Mouse (Mus musculus) forebrain, embryonic 12.5 days (tissue): ENCODE data around the gene Rpp14. TPM values are rescaled to one million over a fixed set of nuclear protein-coding genes. Genes with fewer than 3 reads are reported as not detected.
A peak's percentile ranks its signal among the peaks of the same experiment; 100 is the strongest.

ENCODE experiments used
- ATAC-seq: fragments of 200-750 bp; cut with Nextera tagmentation; 2 replicates; pipeline ENCODE4 v1.8.0; 2017; ENCODE audit warnings: moderate TSS enrichment; ENCODE audit not compliant: low FRiP score
- H3K27ac ChIP-seq: fragments of 300-500 bp; sonication (generic); 2 replicates; pipeline ENCODE4 v1.5.1; 2016; ENCODE audit warnings: mild to moderate bottlenecking
- H3K27me3 ChIP-seq: fragments of 300-500 bp; sonication (generic); 2 replicates; pipeline ENCODE4 v1.6.1; 2016; ENCODE audit warnings: mild to moderate bottlenecking
- H3K36me3 ChIP-seq: fragments of 300-500 bp; sonication (generic); replicated peaks from 2 replicates; pipeline ENCODE4 v1.6.1; 2016; ENCODE audit warnings: mild to moderate bottlenecking
- H3K4me1 ChIP-seq: fragments of 300-500 bp; sonication (generic); 2 replicates; pipeline ENCODE4 v1.6.1; 2016
- H3K4me2 ChIP-seq: fragments of 300-500 bp; sonication (generic); 2 replicates; pipeline ENCODE4 v1.6.1; 2016; ENCODE audit warnings: mild to moderate bottlenecking, moderate library complexity
- H3K4me3 ChIP-seq: fragments of 300-500 bp; sonication (generic); replicated peaks from 2 replicates; pipeline ENCODE4 v1.5.1; 2016; ENCODE audit warnings: mild to moderate bottlenecking
- H3K9ac ChIP-seq: fragments of 300-500 bp; sonication (generic); 2 replicates; pipeline ENCODE4 v1.6.1; 2016; ENCODE audit warnings: mild to moderate bottlenecking
- H3K9me3 ChIP-seq: fragments of 300-500 bp; sonication (generic); 2 replicates; pipeline ENCODE4 v1.6.1; 2016
- WGBS: fragments of 180-500 bp; shearing (Covaris S2); methylation state at CpG from one replicate; pipeline ENCODE4 v1.1.7; 2016; 5-methylcytosine and 5-hydroxymethylcytosine counted together
- polyA plus RNA-seq: library from polyadenylated mRNA; unstranded; fragments of >200 nt; fragmentation: Nextera tagmentation; extraction: Ambion mirVana; gene quantifications from 2 replicates; pipeline ENCODE4 v1.2.1, GENCODE M21; 2016

Gene Rpp14
- 53.3 and 53.6 TPM in 2 replicates for polyA plus RNA-seq

DNA sequence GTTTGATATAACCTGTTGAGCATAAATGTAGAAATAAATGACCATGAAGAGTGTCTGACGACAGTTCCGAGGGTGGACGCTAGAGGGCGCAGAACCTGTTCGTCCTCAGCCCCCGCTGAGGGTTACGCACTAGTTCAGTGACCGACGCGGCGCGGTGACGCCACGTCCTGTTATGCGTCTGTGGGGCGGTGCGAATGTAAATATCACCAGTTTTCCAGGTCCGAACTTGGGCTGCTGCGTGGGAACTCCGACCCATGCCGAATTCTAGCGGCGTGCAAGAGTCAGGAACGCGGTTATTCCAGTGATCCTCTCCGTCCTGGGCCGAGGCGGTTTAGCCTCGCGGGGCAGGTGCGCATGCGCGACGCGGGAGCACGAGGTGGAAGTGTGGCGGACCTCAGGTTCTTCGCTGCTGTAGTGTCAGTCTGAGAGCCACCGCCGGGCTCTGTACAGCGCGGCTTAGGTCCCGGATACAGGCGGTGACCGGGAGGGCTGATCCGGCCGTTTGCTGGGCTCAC is at the start of gene Rpp14:
TSS of gene Rpp14 (plus strand) at position 203 of the 515 bp plus-strand sequence.
- Histone ChIP-seq H3K9ac (peak within 1 kb of the TSS; percentile 74), H3K36me3 (peaks cover 13% of the 10 kb centered on the region), H3K27ac (peak within 1 kb of the TSS; percentile 91), H3K4me3 (peak within 1 kb of the TSS; percentile 69), H3K4me1 (peaks cover 15% of the 10 kb centered on the region), H3K27me3 (no peaks in the 10 kb centered on the region), H3K4me2 (peak within 1 kb of the TSS; percentile 83), H3K9me3 (no peaks in the 10 kb centered on the region)
- peak; percentile 96 for ATAC-seq
- WGBS = under 1% methylated on average over 47 of the region's 47 CpGs

DNA sequence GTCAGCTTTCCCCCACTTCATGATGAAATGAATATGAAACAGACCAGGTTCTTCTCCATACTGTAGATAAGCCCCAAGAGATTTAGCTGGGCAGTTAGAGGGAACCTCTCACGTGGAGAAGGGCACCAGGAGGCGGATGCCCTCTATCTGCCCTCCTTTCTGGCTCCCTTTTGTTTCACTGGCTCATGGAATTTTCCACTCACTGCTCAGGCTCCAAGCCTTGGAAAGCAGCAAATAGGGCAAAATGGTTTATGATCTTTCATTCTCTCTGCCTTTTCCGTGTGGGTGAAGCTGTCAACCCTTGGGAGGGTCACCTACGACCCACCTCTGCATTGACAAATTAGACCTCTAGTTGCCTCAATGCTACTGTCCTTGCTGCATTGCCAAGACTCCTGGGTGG is 49.6 kb upstream of the Rpp14 start:
- WGBS = 48% methylated on average over 4 of the region's 4 CpGs
- H3K4me2 ChIP-seq = no peak overlapping the region
- no peak overlapping the region for H3K27ac ChIP-seq
- H3K4me1 ChIP-seq = peaks cover 11% of the 10 kb centered on the region
- ATAC-seq = no peak
- H3K36me3 ChIP-seq = no peaks in the 10 kb centered on the region
- H3K4me3 ChIP-seq = no peak overlapping the region
- no peak overlapping the region for H3K9ac ChIP-seq
- H3K9me3 ChIP-seq = no peaks in the 10 kb centered on the region
- no peaks in the 10 kb centered on the region for H3K27me3 ChIP-seq

DNA sequence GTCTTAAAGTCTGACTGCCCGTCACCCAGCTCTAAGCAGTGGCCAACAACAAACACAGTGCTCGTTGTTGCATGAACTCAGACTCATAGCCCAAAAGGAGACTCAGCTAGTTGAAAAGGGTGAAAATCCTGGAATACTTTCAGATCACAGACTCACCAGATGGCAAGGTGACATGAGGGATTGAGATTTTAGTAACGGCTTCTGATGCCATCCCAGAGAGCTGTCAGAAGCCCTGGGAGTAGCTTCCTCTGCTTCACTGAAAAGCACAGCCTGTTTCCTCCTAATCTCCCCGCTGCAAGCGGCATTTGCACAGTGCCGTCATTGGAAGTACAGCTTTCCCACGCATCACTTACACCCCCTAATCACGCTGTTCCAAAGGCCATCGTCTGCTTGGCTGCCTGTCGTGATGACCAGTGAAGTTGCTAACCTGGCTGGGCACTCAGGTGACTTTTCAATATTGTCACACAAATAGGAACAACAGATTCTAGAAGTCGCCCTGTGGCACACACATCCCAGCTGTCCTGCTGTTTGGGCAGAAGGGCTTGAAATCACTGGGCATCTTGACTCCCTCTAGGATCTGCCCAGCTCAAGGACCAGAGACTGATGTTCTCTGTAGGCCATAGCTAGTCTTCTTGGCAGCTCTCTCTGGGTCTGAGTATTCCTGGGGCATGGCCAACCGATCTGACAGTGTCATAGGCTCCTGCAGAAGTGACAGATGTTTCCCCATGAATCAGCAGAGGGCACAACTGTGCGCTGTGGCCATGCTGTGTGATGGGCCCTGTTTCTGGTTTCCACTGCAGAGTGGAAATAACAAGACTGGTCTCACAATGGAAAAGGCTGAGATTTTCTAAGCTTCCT is 47.9 kb upstream of the Rpp14 start:
- H3K4me1 ChIP-seq = peaks cover 11% of the 10 kb centered on the region
- no peaks in the 10 kb centered on the region for H3K9me3 ChIP-seq
- no peaks in the 10 kb centered on the region for H3K36me3 ChIP-seq
- H3K27me3 ChIP-seq = no peaks in the 10 kb centered on the region
- no peak overlapping the region for H3K4me3 ChIP-seq
- no peak overlapping the region for H3K9ac ChIP-seq
- no peak overlapping the region for H3K27ac ChIP-seq
- no peak overlapping the region for H3K4me2 ChIP-seq
- no peak for ATAC-seq
- 52% methylated on average over 13 of the region's 13 CpGs for whole genome bisulfite sequencing

DNA sequence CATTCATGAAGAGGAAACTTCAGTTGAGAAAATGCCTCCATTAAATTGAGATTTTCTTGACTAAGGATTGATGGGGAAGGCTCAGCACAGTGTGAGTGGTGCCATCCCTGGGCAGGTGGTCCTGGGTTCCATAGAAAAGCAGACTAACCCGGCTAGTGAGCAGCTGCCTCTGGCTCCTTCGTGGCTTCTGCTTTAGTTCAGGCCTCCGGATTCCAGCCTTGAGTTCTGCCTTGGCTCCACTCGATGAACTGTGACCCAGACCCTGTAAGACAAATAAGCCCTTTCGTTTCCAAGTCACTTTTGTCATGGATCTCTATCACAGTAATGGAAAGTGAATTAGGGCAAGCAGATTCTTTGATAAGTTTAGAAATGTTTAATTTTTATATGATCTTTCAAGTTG is 45.6 kb upstream of the Rpp14 start:
- 75% methylated on average over 5 of the region's 5 CpGs for WGBS
- no peaks in the 10 kb centered on the region for H3K9me3 ChIP-seq
- H3K27me3 ChIP-seq = no peaks in the 10 kb centered on the region
- peaks cover 11% of the 10 kb centered on the region for H3K4me1 ChIP-seq
- H3K27ac ChIP-seq = no peak overlapping the region
- H3K4me3 ChIP-seq = no peak overlapping the region
- H3K9ac ChIP-seq = no peak overlapping the region
- no peak overlapping the region for H3K4me2 ChIP-seq
- H3K36me3 ChIP-seq = no peaks in the 10 kb centered on the region
- ATAC-seq = no peak

DNA sequence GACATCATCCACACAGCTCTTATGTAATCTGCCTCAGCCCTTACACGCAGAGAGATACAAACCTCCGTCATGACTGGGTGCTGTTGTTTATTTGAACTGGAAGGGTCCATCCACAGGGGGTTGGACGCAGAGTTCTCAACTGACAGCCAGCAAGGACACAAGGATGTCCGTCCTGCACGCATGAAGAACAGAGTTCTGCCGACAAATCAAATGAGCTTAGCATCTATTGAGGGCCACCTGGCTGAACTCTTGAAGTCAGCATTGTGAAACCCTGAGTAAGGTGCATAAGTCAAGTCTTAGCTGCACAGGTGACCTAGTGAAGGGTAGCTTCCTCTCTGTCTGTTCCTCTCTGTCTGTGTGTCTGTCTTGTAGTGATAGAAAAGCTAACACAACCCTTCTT is 44.2 kb upstream of the Rpp14 start:
- Histone ChIP-seq H3K9me3 (no peaks in the 10 kb centered on the region), H3K4me3 (no peak overlapping the region), H3K27ac (no peak overlapping the region), H3K27me3 (no peaks in the 10 kb centered on the region), H3K9ac (no peak overlapping the region), H3K4me1 (peaks cover 9% of the 10 kb centered on the region), H3K4me2 (no peak overlapping the region), H3K36me3 (no peaks in the 10 kb centered on the region)
- WGBS = 92% methylated on average over 6 of the region's 6 CpGs
- no peak for ATAC-seq

DNA sequence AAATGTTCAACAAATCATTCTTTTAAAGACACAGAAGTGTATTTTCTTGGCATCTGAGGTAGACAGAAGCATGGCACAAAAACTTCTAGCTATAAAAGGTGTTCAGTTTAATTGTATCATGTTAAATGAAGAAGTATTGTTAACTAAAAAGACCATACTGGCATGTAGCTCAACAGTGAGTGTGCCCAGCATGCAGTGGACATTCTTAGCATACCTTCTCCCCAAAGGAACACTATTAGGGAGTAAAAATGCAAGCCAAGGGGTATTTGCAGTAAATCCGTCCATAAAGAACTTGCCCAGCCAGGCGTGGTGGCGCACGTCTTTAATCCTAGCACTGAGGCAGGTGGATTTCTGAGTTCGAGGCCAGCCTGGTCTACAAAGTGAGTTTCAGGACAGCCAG is 43.8 kb upstream of the Rpp14 start:
- H3K4me1 ChIP-seq = peaks cover 9% of the 10 kb centered on the region
- ATAC-seq = no peak
- H3K9ac ChIP-seq = no peak overlapping the region
- no peak overlapping the region for H3K4me2 ChIP-seq
- H3K4me3 ChIP-seq = no peak overlapping the region
- no peaks in the 10 kb centered on the region for H3K27me3 ChIP-seq
- no peak overlapping the region for H3K27ac ChIP-seq
- no peaks in the 10 kb centered on the region for H3K36me3 ChIP-seq
- 67% methylated on average over 5 of the region's 5 CpGs for WGBS
- H3K9me3 ChIP-seq = no peaks in the 10 kb centered on the region

DNA sequence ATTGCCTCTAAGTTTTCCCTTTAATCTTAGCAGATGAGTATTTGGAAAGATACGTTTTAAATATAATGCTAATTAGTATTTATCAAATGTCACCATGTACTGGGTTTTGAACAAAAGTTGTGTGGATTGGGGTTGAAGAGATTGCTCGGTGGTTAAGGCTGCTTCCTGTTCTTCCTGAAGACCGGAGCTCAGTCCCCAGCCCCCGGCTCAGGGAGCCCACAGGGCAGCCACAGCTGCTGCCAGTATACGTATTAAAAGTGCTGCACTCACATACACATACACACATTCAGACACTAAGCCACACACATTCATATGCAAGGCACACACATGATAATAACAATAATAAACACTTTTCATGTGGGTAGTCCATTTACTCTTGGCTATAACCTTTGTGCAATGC is 42.0 kb upstream of the Rpp14 start:
- H3K4me1 ChIP-seq = no peaks in the 10 kb centered on the region
- no peak for ATAC-seq
- peaks cover 5% of the 10 kb centered on the region; the same call in 1 of the 2 replicates for H3K36me3 ChIP-seq
- 88% methylated on average over 5 of the region's 5 CpGs for WGBS
- H3K4me2 ChIP-seq = no peak overlapping the region
- no peak overlapping the region for H3K9ac ChIP-seq
- no peaks in the 10 kb centered on the region for H3K9me3 ChIP-seq
- H3K27me3 ChIP-seq = no peaks in the 10 kb centered on the region
- H3K27ac ChIP-seq = no peak overlapping the region
- no peak overlapping the region for H3K4me3 ChIP-seq

DNA sequence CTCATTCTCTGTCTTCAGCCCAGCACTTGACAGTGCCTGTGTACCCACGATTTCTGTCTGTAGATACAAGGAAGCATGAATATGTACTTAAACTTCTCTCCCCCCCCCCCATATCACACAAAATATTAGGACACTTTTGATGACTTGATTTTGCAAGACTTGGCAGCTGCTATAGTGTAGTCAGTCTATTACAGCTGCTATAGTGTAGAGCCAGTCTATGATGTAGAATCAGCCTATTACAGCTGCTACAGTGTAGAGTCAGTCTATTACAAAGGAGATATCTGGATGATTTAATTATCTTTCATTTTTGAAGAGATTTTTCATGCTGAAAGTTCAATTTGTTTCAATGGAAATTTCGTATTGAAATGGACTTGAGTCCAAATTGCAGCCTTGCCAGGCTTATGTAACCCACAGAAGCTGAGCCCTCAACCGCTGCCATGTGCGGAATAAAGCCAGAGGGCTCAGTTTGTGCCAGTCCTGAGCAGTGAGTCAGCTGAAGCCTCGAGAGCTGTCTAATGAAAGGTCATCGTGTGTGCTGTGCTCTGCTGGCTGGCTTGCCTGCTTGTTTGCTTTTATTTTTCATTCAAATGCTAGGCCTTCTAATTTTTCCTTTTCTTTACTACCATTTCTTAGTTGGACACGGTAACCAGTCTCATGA is 41.2 kb upstream of the Rpp14 start:
- Histone ChIP-seq H3K9me3 (no peaks in the 10 kb centered on the region), H3K4me1 (no peaks in the 10 kb centered on the region), H3K27me3 (no peaks in the 10 kb centered on the region), H3K36me3 (peaks cover 8% of the 10 kb centered on the region; the same call in 1 of the 2 replicates), H3K9ac (no peak overlapping the region), H3K4me3 (no peak overlapping the region), H3K4me2 (no peak overlapping the region), H3K27ac (no peak overlapping the region)
- no peak for ATAC-seq
- 86% methylated on average over 7 of the region's 7 CpGs for WGBS

DNA sequence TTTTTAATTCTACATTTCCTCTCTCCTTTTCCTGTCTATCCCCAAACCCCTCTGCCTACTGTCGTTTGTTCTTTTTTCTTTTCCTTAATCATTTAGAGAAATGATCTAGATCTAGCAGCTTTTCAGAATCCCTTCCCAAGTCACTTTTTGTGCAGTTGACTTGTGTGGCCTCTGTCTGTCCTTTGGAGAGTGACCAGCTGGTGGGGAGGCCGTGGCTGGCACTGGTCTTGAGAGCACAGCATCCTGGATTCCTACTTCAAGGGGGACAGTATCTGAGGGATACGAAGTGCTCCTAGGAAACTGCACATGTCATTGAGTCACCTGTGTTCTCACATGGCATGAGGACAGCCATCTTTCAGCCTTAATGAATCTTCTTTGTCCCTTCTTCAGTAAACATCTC is 40.0 kb upstream of the Rpp14 start:
- 81% methylated on average over 3 of the region's 3 CpGs for WGBS
- no peak overlapping the region for H3K27ac ChIP-seq
- H3K4me2 ChIP-seq = no peak overlapping the region
- no peaks in the 10 kb centered on the region for H3K4me1 ChIP-seq
- no peaks in the 10 kb centered on the region for H3K27me3 ChIP-seq
- H3K4me3 ChIP-seq = no peak overlapping the region
- peaks cover 10% of the 10 kb centered on the region; the same call in 1 of the 2 replicates for H3K36me3 ChIP-seq
- no peak overlapping the region for H3K9ac ChIP-seq
- ATAC-seq = no peak
- H3K9me3 ChIP-seq = no peaks in the 10 kb centered on the region

DNA sequence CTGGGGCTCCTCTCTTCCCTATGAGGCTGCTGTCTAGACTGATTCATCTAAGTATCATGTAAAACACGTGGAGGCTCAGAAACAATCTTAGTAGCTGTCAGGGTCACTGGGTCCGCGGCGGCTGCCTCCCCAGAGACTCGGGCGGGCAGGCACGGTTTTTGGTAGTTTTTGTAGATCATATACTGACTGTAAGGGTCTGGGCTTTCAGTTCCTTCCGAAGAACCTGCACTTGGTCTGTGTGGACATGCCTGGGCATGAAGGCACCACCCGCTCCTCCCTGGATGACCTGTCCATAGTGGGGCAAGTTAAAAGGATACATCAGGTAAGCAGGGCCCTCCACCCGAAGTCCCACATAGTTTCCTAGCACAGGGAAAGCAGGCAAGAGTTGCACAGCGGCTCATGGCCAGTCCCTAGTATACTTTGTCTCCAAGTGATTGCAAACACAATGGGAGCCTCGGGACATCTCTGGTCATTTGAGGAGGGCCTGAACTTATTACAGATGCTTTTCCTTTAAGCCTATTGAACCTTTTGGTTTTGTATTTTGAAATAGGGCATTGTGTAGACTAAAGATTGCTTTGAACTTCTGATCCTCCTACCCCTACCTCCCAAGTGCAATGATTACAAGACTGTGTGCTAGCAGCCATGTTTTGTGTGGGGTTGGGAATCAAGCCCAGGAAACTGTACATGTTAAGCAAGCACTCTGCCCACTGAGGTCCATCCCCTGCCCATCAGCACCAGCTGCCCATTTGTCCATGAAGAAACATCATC is 39.1 kb upstream of the Rpp14 start:
- WGBS = 88% methylated on average over 12 of the region's 12 CpGs

DNA sequence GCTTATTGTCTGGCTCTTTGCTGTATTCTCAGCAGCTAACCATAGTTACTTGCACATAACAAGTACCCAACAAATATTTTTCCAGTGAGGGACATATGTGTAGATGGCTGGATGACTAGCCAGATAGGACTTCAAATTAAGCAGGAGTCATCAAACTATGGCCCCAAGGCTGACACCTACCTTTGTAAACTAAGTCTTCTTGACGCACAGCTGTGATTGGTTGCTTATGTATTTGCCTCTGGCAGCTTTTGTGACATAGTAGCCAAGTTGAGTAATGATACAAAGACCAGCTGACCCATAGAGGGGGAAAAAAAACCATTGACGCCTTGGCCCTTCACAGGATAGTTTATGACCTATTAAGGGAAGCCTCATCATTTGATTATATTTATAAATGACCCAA is 38.0 kb upstream of the Rpp14 start:
- H3K4me2 ChIP-seq = no peak overlapping the region
- ATAC-seq = no peak
- H3K9ac ChIP-seq = no peak overlapping the region
- peaks cover 15% of the 10 kb centered on the region for H3K36me3 ChIP-seq
- no peaks in the 10 kb centered on the region for H3K27me3 ChIP-seq
- H3K9me3 ChIP-seq = no peaks in the 10 kb centered on the region
- H3K27ac ChIP-seq = no peak overlapping the region
- H3K4me3 ChIP-seq = no peak overlapping the region
- no peaks in the 10 kb centered on the region for H3K4me1 ChIP-seq
- 90% methylated on average over 2 of the region's 2 CpGs for WGBS

More for the DNA sequence above, 39.1 kb upstream of the Rpp14 start:
- no peaks in the 10 kb centered on the region for H3K9me3 ChIP-seq
- ATAC-seq = no peak
- no peak overlapping the region for H3K4me2 ChIP-seq
- no peaks in the 10 kb centered on the region for H3K27me3 ChIP-seq
- no peak overlapping the region for H3K27ac ChIP-seq
- H3K36me3 ChIP-seq = peaks cover 15% of the 10 kb centered on the region
- no peak overlapping the region for H3K4me3 ChIP-seq
- no peaks in the 10 kb centered on the region for H3K4me1 ChIP-seq
- no peak overlapping the region for H3K9ac ChIP-seq

DNA sequence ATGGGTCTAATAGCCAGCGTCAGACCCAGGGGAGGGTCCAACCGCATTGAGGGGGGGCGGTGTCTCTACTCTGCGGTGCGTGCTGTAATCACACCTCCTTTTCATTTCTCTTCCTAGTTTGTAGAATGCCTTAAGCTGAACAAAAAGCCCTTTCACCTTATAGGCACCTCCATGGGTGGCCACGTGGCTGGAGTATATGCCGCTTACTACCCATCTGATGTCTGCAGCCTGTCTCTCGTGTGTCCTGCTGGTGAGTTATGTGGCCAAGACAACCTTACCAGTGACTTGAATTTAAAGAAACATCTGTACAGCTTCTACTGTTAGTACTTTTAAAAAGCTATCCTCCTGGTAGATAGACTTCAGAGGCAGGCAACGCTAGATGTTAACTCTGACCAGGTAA is 37.6 kb upstream of the Rpp14 start:
- no peak overlapping the region for H3K4me2 ChIP-seq
- no peaks in the 10 kb centered on the region for H3K27me3 ChIP-seq
- H3K4me1 ChIP-seq = no peaks in the 10 kb centered on the region
- H3K36me3 ChIP-seq = peaks cover 20% of the 10 kb centered on the region
- no peak overlapping the region for H3K27ac ChIP-seq
- no peaks in the 10 kb centered on the region for H3K9me3 ChIP-seq
- WGBS = 92% methylated on average over 9 of the region's 9 CpGs
- H3K9ac ChIP-seq = no peak overlapping the region
- H3K4me3 ChIP-seq = no peak overlapping the region
- no peak for ATAC-seq
